Mouse (Mus musculus) forebrain, embryonic 16.5 days (tissue): ENCODE results near the gene 1700025G04Rik. TPM values are rescaled to one million over a fixed set of nuclear protein-coding genes. Genes with fewer than 3 reads are reported as not detected.

Source experiments
- ATAC-seq: fragments of 200-750 bp; cut with Nextera tagmentation; 2 replicates; pipeline ENCODE4 v1.8.0; 2017; ENCODE audit warnings: mild to moderate bottlenecking, moderate library complexity
- H3K27ac ChIP-seq: fragments of 300-500 bp; sonication (generic); 2 replicates; pipeline ENCODE4 v1.5.1; 2014; ENCODE audit warnings: low read length, control low read depth
- H3K27me3 ChIP-seq: fragments of 300-500 bp; sonication (generic); replicated peaks from 2 replicates; pipeline ENCODE4 v1.6.1; 2014; ENCODE audit warnings: low read length; ENCODE audit not compliant: control insufficient read depth, insufficient read depth
- H3K36me3 ChIP-seq: fragments of 300-500 bp; sonication (generic); 2 replicates; pipeline ENCODE4 v1.6.1; 2014; ENCODE audit not compliant: control insufficient read depth, insufficient read depth
- H3K4me1 ChIP-seq: fragments of 300-500 bp; sonication (generic); replicated peaks from 2 replicates; pipeline ENCODE4 v1.6.1; 2014; ENCODE audit warnings: low read length; ENCODE audit not compliant: control insufficient read depth, insufficient read depth
- H3K4me2 ChIP-seq: fragments of 300-500 bp; sonication (generic); 2 replicates; pipeline ENCODE4 v1.6.1; 2014; ENCODE audit warnings: mild to moderate bottlenecking, low read length, control low read depth
- H3K4me3 ChIP-seq: fragments of 300-500 bp; sonication (generic); replicated peaks from 2 replicates; pipeline ENCODE4 v1.5.1; 2014; ENCODE audit warnings: mild to moderate bottlenecking, low read length, control low read depth
- H3K9ac ChIP-seq: fragments of 300-500 bp; sonication (generic); replicated peaks from 2 replicates; pipeline ENCODE4 v1.6.1; 2014; ENCODE audit warnings: low read depth, low read length, control low read depth
- H3K9me3 ChIP-seq: fragments of 300-500 bp; sonication (generic); 2 replicates; pipeline ENCODE4 v1.6.1; 2016; ENCODE audit warnings: low read length; ENCODE audit not compliant: control insufficient read depth
- WGBS: fragments of 180-500 bp; shearing (Covaris S2); extraction: QIAGEN DNeasy Blood & Tissue Kit; methylation state at CpG from one replicate; pipeline ENCODE4 v1.1.7; 2014; 5-methylcytosine and 5-hydroxymethylcytosine counted together
- polyA plus RNA-seq: library from polyadenylated mRNA; unstranded; fragments of >200 nt; fragmentation: Nextera tagmentation; extraction: Ambion mirVana; gene quantifications from 2 replicates; pipeline ENCODE4 v1.2.1, GENCODE M21; 2015

The 1700025G04Rik gene
- polyA plus RNA-seq, 1 experiment from 2014 or later: 31.2 TPM

- H3K36me3 ChIP-seq: no peaks in the 10 kb centered on the region
- no peaks in the 10 kb centered on the region for H3K9me3 ChIP-seq
- H3K4me3 ChIP-seq: no peak overlapping the region
- peaks cover 16% of the 10 kb centered on the region for H3K4me1 ChIP-seq
- no peak overlapping the region for H3K9ac ChIP-seq
- no peak overlapping the region for H3K27ac ChIP-seq
- no peak for ATAC-seq
- WGBS: 23% methylated on average over 7 of the region's 7 CpGs
- H3K4me2 ChIP-seq: no peak overlapping the region
- H3K27me3 ChIP-seq: no peaks in the 10 kb centered on the region
These were observed 132.3 kb downstream of the 1700025G04Rik start for GRCm38 (mm10) chr1:151957669-151958068.

DNA sequence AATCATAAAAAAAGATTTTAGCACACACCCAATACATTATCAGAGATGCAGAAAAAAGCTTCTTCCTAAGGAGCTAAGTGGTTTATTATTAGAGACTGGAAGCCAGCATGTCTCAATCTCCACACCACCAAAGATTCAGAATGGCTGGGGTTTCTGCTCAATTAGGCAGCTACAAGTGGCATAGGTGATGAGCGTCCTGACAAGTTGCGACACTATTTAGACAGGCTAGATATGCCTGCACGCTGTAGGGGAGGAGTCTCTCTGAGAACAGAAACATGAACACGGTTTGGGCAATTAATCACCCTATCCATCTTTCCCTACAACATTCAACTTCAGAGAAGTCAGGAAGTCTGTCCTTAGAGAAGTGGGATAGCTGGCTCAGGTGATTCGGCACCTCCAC, 134.1 kb downstream of the 1700025G04Rik start:
- ATAC-seq: no peak
- Histone ChIP-seq H3K4me3 (no peak overlapping the region), H3K27ac (no peak overlapping the region), H3K9ac (no peak overlapping the region), H3K9me3 (no peaks in the 10 kb centered on the region), H3K4me1 (peaks cover 16% of the 10 kb centered on the region), H3K4me2 (no peak overlapping the region), H3K27me3 (no peaks in the 10 kb centered on the region), H3K36me3 (no peaks in the 10 kb centered on the region)
- 65% methylated on average over 5 of the region's 5 CpGs for WGBS

GRCm38 (mm10) chr1:151953563-151953962, 136.4 kb downstream of the 1700025G04Rik start:
- peaks cover 16% of the 10 kb centered on the region for H3K4me1 ChIP-seq
- no peak overlapping the region for H3K9ac ChIP-seq
- H3K9me3 ChIP-seq: no peaks in the 10 kb centered on the region
- ATAC-seq: peak; percentile 81
- no peak overlapping the region for H3K4me2 ChIP-seq
- H3K27me3 ChIP-seq: no peaks in the 10 kb centered on the region
- no peak overlapping the region for H3K27ac ChIP-seq
- 14% methylated on average over 7 of the region's 7 CpGs for WGBS
- H3K4me3 ChIP-seq: no peak overlapping the region
- no peaks in the 10 kb centered on the region for H3K36me3 ChIP-seq

- H3K9ac ChIP-seq: no peak overlapping the region
- no peak for ATAC-seq
- 86% methylated on average over 3 of the region's 3 CpGs for WGBS
- no peaks in the 10 kb centered on the region for H3K27me3 ChIP-seq
- H3K4me2 ChIP-seq: no peak overlapping the region
- H3K4me3 ChIP-seq: no peak overlapping the region
- H3K27ac ChIP-seq: no peak overlapping the region
- no peaks in the 10 kb centered on the region for H3K9me3 ChIP-seq
- peaks cover 29% of the 10 kb centered on the region for H3K4me1 ChIP-seq
- H3K36me3 ChIP-seq: no peaks in the 10 kb centered on the region
These were observed 141.9 kb downstream of the 1700025G04Rik start for GRCm38 (mm10) chr1:151948065-151948464.

DNA sequence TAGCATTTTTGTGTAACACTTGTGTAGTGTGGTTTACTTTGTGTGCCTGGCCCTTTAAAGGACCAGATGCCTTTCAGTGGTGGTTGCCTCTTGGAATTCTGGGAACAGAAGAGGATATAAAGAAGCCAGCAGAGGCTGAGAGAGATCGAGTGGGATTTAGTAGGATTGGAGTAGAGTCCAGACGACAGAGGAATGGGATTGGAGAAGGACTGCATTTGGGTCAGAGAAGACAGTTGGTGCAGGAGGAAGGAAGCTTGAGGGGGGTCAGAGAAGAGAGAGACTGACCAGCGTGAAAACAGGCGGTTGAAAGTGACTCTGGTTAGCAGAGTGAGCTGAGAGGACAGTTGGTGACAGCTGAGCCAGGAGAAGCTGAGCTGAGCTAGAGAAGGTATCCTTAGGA, 142.4 kb downstream of the 1700025G04Rik start:
- no peak for ATAC-seq
- 39% methylated on average over 4 of the region's 4 CpGs for WGBS
- Histone ChIP-seq H3K4me3 (no peak overlapping the region), H3K27me3 (no peaks in the 10 kb centered on the region), H3K36me3 (no peaks in the 10 kb centered on the region), H3K9ac (no peak overlapping the region), H3K27ac (no peak overlapping the region), H3K4me2 (no peak overlapping the region), H3K4me1 (peaks cover 29% of the 10 kb centered on the region), H3K9me3 (no peaks in the 10 kb centered on the region)

- H3K36me3 ChIP-seq: no peaks in the 10 kb centered on the region
- H3K9ac ChIP-seq: no peak overlapping the region
- no peaks in the 10 kb centered on the region for H3K9me3 ChIP-seq
- no peaks in the 10 kb centered on the region for H3K27me3 ChIP-seq
- WGBS: 15% methylated on average over 10 of the region's 10 CpGs
- H3K4me1 ChIP-seq: peaks cover 29% of the 10 kb centered on the region
- H3K4me2 ChIP-seq: no peak overlapping the region
- H3K27ac ChIP-seq: no peak overlapping the region; the same call in 1 of the 2 replicates
- peak; percentile 68 for ATAC-seq
- H3K4me3 ChIP-seq: no peak overlapping the region
These were observed 145.3 kb downstream of the 1700025G04Rik start for GRCm38 (mm10) chr1:151944457-151945223.

GRCm38 (mm10) chr1:151943681-151944237, 146.2 kb downstream of the 1700025G04Rik start:
- Histone ChIP-seq H3K36me3 (no peaks in the 10 kb centered on the region), H3K9ac (no peak overlapping the region; the same call in 1 of the 2 replicates), H3K4me3 (no peak overlapping the region), H3K9me3 (no peaks in the 10 kb centered on the region), H3K27me3 (no peaks in the 10 kb centered on the region), H3K4me2 (no peak overlapping the region), H3K27ac (no peak overlapping the region), H3K4me1 (peaks cover 32% of the 10 kb centered on the region)
- WGBS: 21% methylated on average over 8 of the region's 8 CpGs
- peak; percentile 46; the same call in 1 of the 2 replicates for ATAC-seq

DNA sequence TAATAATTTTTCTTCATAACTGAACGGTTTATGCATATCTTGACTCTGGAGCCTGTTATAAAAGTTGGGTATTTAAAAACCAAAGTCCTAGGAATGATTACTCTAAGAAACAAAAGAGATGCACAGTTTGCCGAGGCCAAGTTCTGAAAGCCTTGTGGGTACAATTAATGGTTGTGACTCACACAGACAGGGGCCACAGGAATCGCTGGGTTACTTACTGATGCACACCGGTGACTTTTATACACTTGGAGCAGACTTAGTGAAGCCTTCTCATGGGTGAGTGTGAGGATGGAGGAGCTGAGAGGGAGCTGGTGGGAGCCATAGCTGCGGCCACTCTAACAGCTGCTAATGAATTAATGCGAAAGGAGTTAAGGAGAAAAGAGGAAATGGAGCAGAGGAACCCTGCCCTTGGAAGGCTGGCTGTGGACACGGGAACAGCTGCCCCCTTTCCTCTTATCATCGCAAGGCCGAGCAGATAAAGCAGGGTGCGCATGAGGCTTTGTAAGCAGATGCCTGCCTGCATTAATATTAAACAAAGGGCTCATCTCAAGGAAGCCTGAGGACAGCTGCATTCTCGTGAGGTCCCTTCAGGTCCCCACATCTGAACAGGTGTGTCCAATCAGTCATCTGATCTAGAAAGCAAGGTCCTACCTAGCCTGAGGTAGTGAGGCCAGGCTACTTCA, 146.8 kb downstream of the 1700025G04Rik start:
- Histone ChIP-seq H3K4me3 (no peak overlapping the region), H3K9ac (no peak overlapping the region), H3K4me2 (no peak overlapping the region), H3K9me3 (no peaks in the 10 kb centered on the region), H3K36me3 (no peaks in the 10 kb centered on the region), H3K4me1 (peaks cover 32% of the 10 kb centered on the region), H3K27ac (no peak overlapping the region), H3K27me3 (no peaks in the 10 kb centered on the region)
- ATAC-seq: peak; percentile 13; the same call in 1 of the 2 replicates
- 50% methylated on average over 11 of the region's 11 CpGs for WGBS

GRCm38 (mm10) chr1:151939987-151940386, 149.9 kb downstream of the 1700025G04Rik start:
- Histone ChIP-seq H3K9ac (no peak overlapping the region), H3K27ac (no peak overlapping the region), H3K36me3 (no peaks in the 10 kb centered on the region), H3K27me3 (no peaks in the 10 kb centered on the region), H3K9me3 (no peaks in the 10 kb centered on the region), H3K4me1 (peaks cover 23% of the 10 kb centered on the region), H3K4me2 (no peak overlapping the region), H3K4me3 (no peak overlapping the region)
- ATAC-seq: no peak
- WGBS: 60% methylated on average over 8 of the region's 8 CpGs
